Mouse (Mus musculus) large intestine, adult 2 months (tissue): ENCODE results near the gene Reps1. TPM values are rescaled to one million over a fixed set of nuclear protein-coding genes. Genes with fewer than 3 reads are reported as not detected.
"Not testable (repeated sequence)": the region's sequence is repeated elsewhere in the genome, so short reads cannot be mapped to it uniquely, and the experiment has no call there.

Experiments used
- DNase-seq: peaks from one replicate; pipeline ENCODE4 v3.0.0-alpha.2; 2012; ENCODE audit warnings: low read depth, low spot score
- WGBS: fragments of 180-500 bp; shearing (Covaris S2); methylation state at CpG from one replicate; pipeline ENCODE4 v1.1.7; 2018; 5-methylcytosine and 5-hydroxymethylcytosine counted together
- polyA plus RNA-seq: library from polyadenylated mRNA; depleted of rRNA; stranded (reverse); fragments of >200 nt; gene quantifications from 2 replicates; pipeline ENCODE4 v1.2.3, GENCODE M21; 2012; rRNA removed

The Reps1 gene
- polyA plus RNA-seq, 1 experiment: 22.1 TPM

- no peak for DNase-seq
- WGBS: 45% methylated on average over 10 of the region's 10 CpGs
Measured at GRCm38 (mm10) chr10:18131666-18132650, 76.3 kb downstream of the Reps1 start.

- not testable (repeated sequence) for DNase-seq
- 65% methylated on average over 16 of the region's 26 CpGs for WGBS
Measured at GRCm38 (mm10) chr10:18138853-18139503, 83.3 kb downstream of the Reps1 start.

GRCm38 (mm10) chr10:18139615-18140014, 84.0 kb downstream of the Reps1 start:
- no peak for DNase-seq
- WGBS: 66% methylated on average over 5 of the region's 5 CpGs

- DNase-seq: no peak
- 79% methylated on average over 2 of the region's 2 CpGs for WGBS
Measured at GRCm38 (mm10) chr10:18141389-18141788, 85.7 kb downstream of the Reps1 start.

- 72% methylated on average over 6 of the region's 6 CpGs for WGBS
- DNase-seq: no peak
Measured at GRCm38 (mm10) chr10:18142231-18142630, 86.6 kb downstream of the Reps1 start.

- no peak for DNase-seq
- 74% methylated on average over 3 of the region's 3 CpGs for WGBS
Measured at GRCm38 (mm10) chr10:18147224-18147623, 91.6 kb downstream of the Reps1 start.

- no peak for DNase-seq
- WGBS: 89% methylated on average over 7 of the region's 7 CpGs
Measured at GRCm38 (mm10) chr10:18162435-18162971, 106.8 kb downstream of the Reps1 start.

Other genes with a start within 250 kb of the Reps1 start
- gene Heca, start 107.8 kb upstream of the Reps1 start, polyA plus RNA-seq: 5.6 and 9.8 TPM in 2 replicates
- 17.3 and 23.6 TPM in 2 replicates for gene Abracl, start 32.6 kb upstream of the Reps1 start, polyA plus RNA-seq
- not detected in 2 replicates for gene Ect2l, start 155.0 kb downstream of the Reps1 start, polyA plus RNA-seq
- 25.0 and 40.3 TPM in 2 replicates for gene Ccdc28a, start 179.1 kb downstream of the Reps1 start, polyA plus RNA-seq